Mouse (Mus musculus) stomach, postnatal 0 days (tissue): ENCODE data around the gene Sgpp1.

Experiments used
- CTCF ChIP-seq: IDR thresholded peaks from 2 replicates; pipeline ENCODE4 v1.5.1; 2016; ENCODE audit warnings: antibody characterized with exemption, low read depth, mild to moderate bottlenecking, moderate library complexity
- EP300 ChIP-seq: optimal IDR thresholded peaks from 2 replicates; pipeline ENCODE3; 2016; ENCODE audit warnings: antibody characterized with exemption

GRCm38 (mm10) chr12:75784271-75784751 is 48.8 kb upstream of the Sgpp1 start:
- TF ChIP-seq CTCF (peak; percentile 19; the same call in 1 of the 2 replicates), EP300 (no peak)
